Mouse (Mus musculus): Measurements from ENCODE around the gene Ldlrad1.

- TF ChIP-seq REST (IDR thresholded peaks at IDR 0.05; ENCODE audit: insufficient read depth, insufficient read length) (no peak), USF1 (IDR thresholded peaks at IDR 0.05; ENCODE audit: low read depth) (no peak), CEBPB (IDR thresholded peaks at IDR 0.05; ENCODE audit: insufficient read depth, poor library complexity, severe bottlenecking) (no peak)
These were observed 41.2 kb upstream of the Ldlrad1 start for GRCm38 (mm10) chr4:107167798-107168197.

Data from myocyte (in vitro differentiated cells).